Mouse (Mus musculus) adrenal gland, postnatal 14 days (tissue): ENCODE measurements around the gene Gcgr. TPM values are rescaled to one million over a fixed set of nuclear protein-coding genes. Genes with fewer than 3 reads are reported as not detected.

ENCODE experiments used
- DNase-seq: peaks from one replicate; pipeline ENCODE4 v3.0.0; 2021; ENCODE audit warnings: mixed read lengths
- long read RNA-seq, 2 experiments: library from polyadenylated mRNA; stranded (forward); transcript quantifications; one replicate each; pipeline ENCODE4 v2.0.0; 2021
- total RNA-seq: library from RNA; stranded (reverse); gene quantifications from 2 replicates; pipeline ENCODE4 v1.2.3, GENCODE M21; 2021

Gcgr gene
- total RNA-seq = 2.3 and 11.7 TPM in 2 replicates
- long read RNA-seq, experiment 1, partial matches to known transcripts = 0 of 3 reads
- long read RNA-seq, experiment 1, other reads (novel, unspliced or antisense) = 2 of 3 reads
- long read RNA-seq, experiment 2, transcript Gcgr-201 (14 exons, 1,957 nt) = major isoform, 5 of 17 reads
- long read RNA-seq, experiment 2, partial matches to known transcripts = 2 of 17 reads
- long read RNA-seq, experiment 2, other reads (novel, unspliced or antisense) = 10 of 17 reads

GRCm38 (mm10) chr11:120530085-120530964 lies at the start of gene Gcgr:
Gene Gcgr (plus strand): TSS chr11:120530699.
- DNase-seq = peak; percentile 41

DNA sequence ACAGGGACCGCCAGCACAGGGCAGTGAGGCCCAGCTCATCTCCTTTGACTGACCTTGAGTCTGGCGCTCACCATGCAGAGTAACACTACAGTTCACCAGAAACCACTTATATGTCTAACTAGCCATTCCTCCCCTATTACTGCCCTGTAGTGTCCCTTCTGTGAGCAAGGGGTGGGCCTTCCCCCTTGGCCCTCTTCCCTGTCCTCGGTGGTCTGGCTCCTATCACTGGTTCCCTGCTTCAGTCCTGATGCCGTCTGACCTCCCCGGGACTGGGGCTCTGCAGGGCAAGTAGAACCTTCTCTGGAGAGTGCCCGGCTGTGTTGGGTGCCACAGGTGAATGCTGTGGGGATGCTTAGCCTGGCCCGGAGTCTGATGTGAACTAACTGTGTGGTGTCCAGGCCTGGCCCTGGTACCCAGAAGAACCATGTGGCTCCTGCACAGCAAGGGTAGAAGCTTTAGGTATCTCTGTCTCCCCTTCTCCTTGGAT lies 47.0 kb upstream of the Gcgr start:
- no peak for DNase-seq

GRCm38 (mm10) chr11:120484265-120484981 lies 46.1 kb upstream of the Gcgr start, which contains the start of gene Mrpl12:
Gene Mrpl12 (plus strand): TSS chr11:120484613.
- peak; percentile 94 for DNase-seq

DNA sequence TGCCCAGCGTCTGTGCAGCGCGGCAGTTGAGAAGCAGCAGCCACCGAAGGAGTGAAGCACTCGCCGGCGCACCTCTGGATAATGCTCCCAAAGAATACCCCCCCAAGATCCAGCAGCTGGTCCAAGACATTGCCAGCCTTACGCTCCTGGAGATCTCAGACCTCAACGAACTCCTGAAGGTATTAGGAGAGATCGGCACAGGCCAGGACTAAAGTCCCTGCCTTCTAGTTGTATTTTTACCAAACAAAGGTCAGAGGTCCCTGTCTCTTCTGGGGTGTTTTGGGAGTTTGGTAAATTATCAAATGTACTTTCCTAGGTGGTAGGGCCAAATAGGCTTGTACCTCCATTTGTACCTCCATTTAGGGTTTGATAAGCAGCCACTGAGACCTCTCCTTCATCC lies 45.2 kb upstream of the Gcgr start:
- no peak for DNase-seq

DNA sequence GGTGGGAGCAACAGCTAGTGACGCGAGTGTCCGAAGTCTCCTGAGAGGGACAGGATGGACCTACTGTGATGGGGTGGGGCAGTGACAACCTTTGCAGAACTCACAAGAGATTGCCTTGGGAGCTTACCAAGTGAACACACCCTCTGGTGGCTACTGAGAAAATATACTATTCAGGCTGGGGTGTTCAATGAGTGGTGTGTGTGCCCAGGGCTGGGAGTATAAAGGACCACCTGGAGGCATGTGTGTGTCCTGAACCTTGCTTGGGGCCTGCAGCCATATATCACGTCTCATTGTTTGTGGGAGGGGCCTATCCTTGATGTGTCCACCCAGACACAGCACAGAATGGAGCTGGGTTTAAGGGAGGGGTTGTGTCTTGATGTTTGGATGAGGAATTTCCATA lies 42.0 kb upstream of the Gcgr start:
- no peak for DNase-seq

DNA sequence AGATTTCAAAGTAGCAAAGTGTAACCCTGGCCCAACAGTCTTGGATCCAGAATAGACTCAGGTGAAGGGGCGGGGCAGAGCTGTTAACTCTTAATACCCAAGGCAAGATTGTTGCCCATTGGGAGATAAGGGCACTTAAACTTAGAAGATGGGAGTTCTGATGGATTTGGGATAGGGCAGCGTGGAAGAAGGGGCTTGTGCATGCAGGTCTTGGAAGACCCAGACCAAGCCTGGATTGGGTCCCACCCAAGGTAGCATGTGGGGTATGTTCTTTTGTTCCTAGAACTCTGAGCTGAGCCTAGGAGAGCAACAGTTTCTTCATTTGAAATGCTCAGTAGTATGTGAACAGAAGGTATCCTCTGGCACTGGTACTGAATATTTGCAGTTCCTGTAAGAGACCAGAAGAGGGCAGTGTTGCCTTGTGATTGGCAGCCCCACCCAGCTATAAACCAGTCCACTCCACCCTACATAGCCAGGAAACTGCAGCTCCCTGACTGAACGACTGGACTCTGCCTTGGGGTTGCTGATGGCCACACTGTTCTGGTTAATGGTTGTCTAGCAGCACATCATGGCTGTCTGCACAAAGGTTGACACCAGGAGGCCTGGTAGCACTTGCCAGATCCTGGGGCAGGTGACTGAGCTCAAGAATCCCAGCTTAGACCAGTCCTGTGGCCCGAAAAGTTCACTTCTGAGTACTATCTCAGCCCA lies 41.3 kb upstream of the Gcgr start:
- DNase-seq = peak; percentile 84

DNA sequence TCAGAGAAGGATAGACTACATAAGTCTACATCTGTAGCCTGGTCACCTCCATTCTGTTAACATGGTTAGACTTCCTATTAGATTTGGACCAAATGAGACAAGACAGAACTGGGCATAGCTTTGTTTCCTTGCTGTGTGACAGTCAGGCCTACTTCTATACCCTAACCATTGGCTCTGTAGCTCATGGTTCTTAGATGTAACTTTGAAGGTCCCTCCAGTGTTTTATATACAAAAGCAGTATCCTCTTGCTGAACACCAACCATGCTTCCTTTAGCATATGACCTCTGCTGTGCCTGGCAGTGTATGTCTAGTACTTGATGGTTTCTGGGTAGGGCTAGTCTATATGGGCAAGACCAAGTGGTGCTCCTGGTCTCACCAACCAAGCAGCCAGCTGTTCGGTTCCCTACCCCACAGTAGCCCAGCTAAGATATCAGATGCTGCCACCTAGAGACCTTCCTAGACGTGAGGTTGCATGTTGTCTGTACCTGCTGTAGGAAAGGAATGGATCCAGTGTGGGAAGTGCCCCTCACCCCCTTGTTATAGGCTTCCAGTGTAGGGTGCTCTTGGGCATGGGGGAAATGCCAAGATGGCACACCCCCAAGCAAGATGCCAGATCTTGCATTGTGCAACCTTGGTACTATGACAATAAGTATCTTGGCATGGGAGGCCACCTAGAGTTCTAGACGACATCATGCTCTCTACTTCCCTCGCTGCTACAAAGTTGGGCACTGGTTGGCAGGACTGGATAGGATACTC lies 40.0 kb upstream of the Gcgr start:
- DNase-seq = peak; percentile 48

GRCm38 (mm10) chr11:120491317-120492023 lies 39.0 kb upstream of the Gcgr start, which contains the start of gene Slc25a10:
Gene Slc25a10 (plus strand): TSS chr11:120491840.
- peak; percentile 95 for DNase-seq

- DNase-seq = peak; percentile 59
Observed at GRCm38 (mm10) chr11:120492024-120492877, 38.2 kb upstream of the Gcgr start.

GRCm38 (mm10) chr11:120492878-120493203 lies 37.7 kb upstream of the Gcgr start:
- DNase-seq = peak; percentile 46

GRCm38 (mm10) chr11:120493351-120493750 lies 37.1 kb upstream of the Gcgr start:
- no peak for DNase-seq

- no peak for DNase-seq
Observed at GRCm38 (mm10) chr11:120493911-120494310, 36.6 kb upstream of the Gcgr start.

GRCm38 (mm10) chr11:120497436-120497835 lies 33.1 kb upstream of the Gcgr start:
- DNase-seq = peak; percentile 81

DNA sequence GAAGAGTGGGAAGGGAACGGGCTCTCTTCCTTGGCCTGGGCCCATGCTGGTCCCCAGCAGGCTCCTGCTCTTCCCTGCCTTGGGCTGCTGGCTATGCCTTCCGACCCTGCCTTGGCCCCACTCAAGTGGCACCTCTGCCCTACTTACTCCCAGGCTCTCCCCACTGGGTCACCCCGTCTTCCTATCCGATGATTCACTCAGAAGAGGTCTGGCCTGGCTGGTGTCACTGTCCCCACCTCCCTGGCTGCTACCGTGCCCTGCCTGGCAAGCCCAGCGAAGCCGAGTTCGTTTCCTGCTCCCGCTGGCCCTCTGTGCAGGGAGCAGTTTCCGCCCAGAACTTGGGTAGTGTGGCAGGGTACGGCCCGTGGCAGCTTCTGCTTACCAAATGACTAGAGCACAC lies 32.3 kb upstream of the Gcgr start:
- DNase-seq = peak; percentile 60

DNA sequence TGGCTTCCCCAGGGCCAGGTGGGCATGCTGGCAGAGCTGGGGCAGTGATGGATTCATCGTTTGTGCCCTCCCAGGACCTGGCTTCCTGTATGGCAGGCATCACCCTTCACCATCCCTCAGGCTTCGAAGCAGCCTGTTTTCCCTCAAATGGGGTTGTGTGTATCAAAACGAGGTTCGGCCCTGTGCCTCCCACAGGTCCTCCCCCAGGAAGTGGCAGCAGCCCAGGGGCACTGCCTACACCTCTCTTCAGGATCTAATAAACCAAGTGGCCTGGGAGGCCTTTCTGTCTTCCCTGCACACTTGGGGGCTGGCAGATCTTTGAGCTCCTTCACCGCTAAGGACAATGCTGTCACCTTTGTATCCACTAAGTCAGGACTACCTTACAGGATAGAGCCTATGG lies 31.6 kb upstream of the Gcgr start:
- no peak for DNase-seq

GRCm38 (mm10) chr11:120499894-120500293 lies 30.6 kb upstream of the Gcgr start:
- DNase-seq = no peak

- no peak for DNase-seq
Observed at GRCm38 (mm10) chr11:120500357-120500756, 30.1 kb upstream of the Gcgr start.

DNA sequence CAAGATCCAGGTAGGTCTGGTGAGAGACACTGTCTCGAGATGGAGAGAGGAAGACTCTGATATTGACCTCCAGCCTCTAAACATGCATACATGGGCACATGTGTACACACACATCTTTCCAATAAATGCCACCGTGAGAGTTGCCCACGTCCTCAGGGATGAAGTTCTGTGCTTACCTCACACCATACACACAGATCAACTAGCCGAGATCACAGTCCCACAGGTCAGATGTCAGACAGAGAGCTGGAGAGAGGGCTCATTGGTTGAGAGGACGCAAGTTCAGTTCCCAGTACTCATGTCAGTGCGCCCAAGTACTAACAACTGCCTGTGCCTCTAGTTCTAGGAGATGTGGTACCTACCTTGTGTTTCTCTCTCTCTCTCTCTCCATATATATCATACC lies 29.5 kb upstream of the Gcgr start:
- no peak for DNase-seq

GRCm38 (mm10) chr11:120501701-120502100 lies 28.8 kb upstream of the Gcgr start:
- DNase-seq = no peak

DNA sequence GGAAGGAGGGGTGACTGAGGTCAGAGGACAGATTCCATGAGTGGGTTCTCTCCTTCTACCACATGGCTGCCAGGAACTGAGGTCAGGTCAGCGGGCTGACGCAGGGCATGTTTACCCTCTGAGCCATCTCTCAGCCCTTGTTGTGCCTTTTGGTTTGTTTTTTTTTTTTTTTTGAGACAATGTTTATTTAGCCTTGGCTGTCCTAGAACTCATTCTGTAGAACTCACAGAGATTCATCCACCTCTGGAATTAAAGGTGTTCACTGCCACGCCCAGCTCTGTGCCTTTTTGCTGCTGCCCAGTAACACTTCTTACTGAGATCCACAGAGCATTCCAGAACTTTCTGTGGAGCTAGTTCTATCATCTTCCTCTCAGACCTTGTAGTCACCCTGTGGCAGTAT lies 24.8 kb upstream of the Gcgr start:
- no peak for DNase-seq
